Mouse (Mus musculus): ENCODE results near the gene Znrf2. TPM values are rescaled to one million over a fixed set of nuclear protein-coding genes. Genes with fewer than 3 reads are reported as not detected.

The Znrf2 gene
- polyA plus RNA-seq, 1 experiment from 2014 or later: 19.5 TPM

GRCm38 (mm10) chr6:54781881-54782280 is 34.8 kb upstream of the Znrf2 start:
- Histone ChIP-seq H3K4me1 (replicated peaks; ENCODE audit: control insufficient read depth, insufficient read depth, low read length) (peaks cover 19% of the 10 kb centered on the region), H3K9ac (replicated peaks; ENCODE audit: low read depth, low read length) (no peak overlapping the region), H3K27me3 (replicated peaks; ENCODE audit: control insufficient read depth, insufficient read depth, low read length) (no peaks in the 10 kb centered on the region), H3K4me2 (ENCODE audit: low read length) (no peak overlapping the region), H3K36me3 (ENCODE audit: control insufficient read depth, insufficient read depth) (no peaks in the 10 kb centered on the region), H3K4me3 (replicated peaks; ENCODE audit: low read length) (no peak overlapping the region), H3K9me3 (ENCODE audit: control insufficient read depth, low read length) (no peaks in the 10 kb centered on the region), H3K27ac (ENCODE audit: low read length) (peak overlapping the region; percentile 10)
- 30% methylated on average over 6 of the region's 6 CpGs for WGBS
- ATAC-seq: no peak

GRCm38 (mm10) chr6:54785098-54785730 is 31.5 kb upstream of the Znrf2 start:
- Histone ChIP-seq H3K36me3 (ENCODE audit: control insufficient read depth, insufficient read depth) (no peaks in the 10 kb centered on the region), H3K9ac (replicated peaks; ENCODE audit: low read depth, low read length) (no peak overlapping the region), H3K4me3 (replicated peaks; ENCODE audit: low read length) (no peak overlapping the region), H3K27me3 (replicated peaks; ENCODE audit: control insufficient read depth, insufficient read depth, low read length) (no peaks in the 10 kb centered on the region), H3K9me3 (ENCODE audit: control insufficient read depth, low read length) (no peaks in the 10 kb centered on the region), H3K27ac (ENCODE audit: low read length) (peak overlapping the region; percentile 72), H3K4me1 (replicated peaks; ENCODE audit: control insufficient read depth, insufficient read depth, low read length) (peaks cover 13% of the 10 kb centered on the region), H3K4me2 (ENCODE audit: low read length) (no peak overlapping the region)
- WGBS: 27% methylated on average over 5 of the region's 5 CpGs
- ATAC-seq: peak; percentile 96

- Histone ChIP-seq H3K27me3 (replicated peaks; ENCODE audit: control insufficient read depth, insufficient read depth, low read length) (no peaks in the 10 kb centered on the region), H3K4me3 (replicated peaks; ENCODE audit: low read length) (no peak overlapping the region), H3K9ac (replicated peaks; ENCODE audit: low read depth, low read length) (no peak overlapping the region), H3K9me3 (ENCODE audit: control insufficient read depth, low read length) (no peaks in the 10 kb centered on the region), H3K27ac (ENCODE audit: low read length) (no peak overlapping the region), H3K4me1 (replicated peaks; ENCODE audit: control insufficient read depth, insufficient read depth, low read length) (peaks cover 10% of the 10 kb centered on the region), H3K36me3 (ENCODE audit: control insufficient read depth, insufficient read depth) (no peaks in the 10 kb centered on the region), H3K4me2 (ENCODE audit: low read length) (no peak overlapping the region)
- no peak for ATAC-seq
- WGBS: 98% methylated on average over 5 of the region's 5 CpGs
These were observed 29.9 kb upstream of the Znrf2 start for GRCm38 (mm10) chr6:54786766-54787165.

- no peaks in the 10 kb centered on the region for H3K9me3 ChIP-seq (ENCODE audit: control insufficient read depth, low read length)
- H3K27me3 ChIP-seq (replicated peaks; ENCODE audit: control insufficient read depth, insufficient read depth, low read length): no peaks in the 10 kb centered on the region
- H3K9ac ChIP-seq (replicated peaks; ENCODE audit: low read depth, low read length): no peak overlapping the region
- no peaks in the 10 kb centered on the region for H3K36me3 ChIP-seq (ENCODE audit: control insufficient read depth, insufficient read depth)
- ATAC-seq: no peak
- H3K4me3 ChIP-seq (replicated peaks; ENCODE audit: low read length): no peak overlapping the region
- WGBS: 40% methylated on average over 6 of the region's 6 CpGs
- no peak overlapping the region for H3K27ac ChIP-seq (ENCODE audit: low read length)
- H3K4me2 ChIP-seq (ENCODE audit: low read length): no peak overlapping the region
- peaks cover 6% of the 10 kb centered on the region for H3K4me1 ChIP-seq (replicated peaks; ENCODE audit: control insufficient read depth, insufficient read depth, low read length)
These were observed 28.2 kb upstream of the Znrf2 start for GRCm38 (mm10) chr6:54788493-54788892.

DNA sequence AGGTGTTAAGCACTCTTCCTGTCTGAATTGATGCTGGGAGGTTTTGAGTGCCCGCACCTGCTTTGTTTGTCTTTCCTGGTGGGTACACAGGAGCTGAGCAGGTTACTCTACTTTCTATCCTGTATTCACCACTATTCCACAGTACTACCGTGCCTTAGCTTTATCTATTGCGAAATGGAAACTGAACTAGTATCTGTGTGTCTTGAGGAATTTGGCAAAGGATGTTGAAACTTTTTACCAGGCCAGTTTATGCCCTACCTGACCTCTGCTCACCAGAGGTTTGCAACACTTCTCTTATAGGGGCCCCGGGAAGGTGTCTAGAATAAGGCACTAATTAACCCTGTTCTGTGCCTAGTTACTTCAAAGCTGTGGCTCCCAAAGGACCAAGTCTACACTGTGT is 27.6 kb upstream of the Znrf2 start:
- Histone ChIP-seq H3K4me1 (replicated peaks; ENCODE audit: control insufficient read depth, insufficient read depth, low read length) (peaks cover 6% of the 10 kb centered on the region), H3K9me3 (ENCODE audit: control insufficient read depth, low read length) (no peaks in the 10 kb centered on the region), H3K4me2 (ENCODE audit: low read length) (no peak overlapping the region), H3K4me3 (replicated peaks; ENCODE audit: low read length) (no peak overlapping the region), H3K36me3 (ENCODE audit: control insufficient read depth, insufficient read depth) (no peaks in the 10 kb centered on the region), H3K27me3 (replicated peaks; ENCODE audit: control insufficient read depth, insufficient read depth, low read length) (no peaks in the 10 kb centered on the region), H3K9ac (replicated peaks; ENCODE audit: low read depth, low read length) (no peak overlapping the region), H3K27ac (ENCODE audit: low read length) (no peak overlapping the region)
- ATAC-seq: no peak
- WGBS: 91% methylated on average over 4 of the region's 4 CpGs

DNA sequence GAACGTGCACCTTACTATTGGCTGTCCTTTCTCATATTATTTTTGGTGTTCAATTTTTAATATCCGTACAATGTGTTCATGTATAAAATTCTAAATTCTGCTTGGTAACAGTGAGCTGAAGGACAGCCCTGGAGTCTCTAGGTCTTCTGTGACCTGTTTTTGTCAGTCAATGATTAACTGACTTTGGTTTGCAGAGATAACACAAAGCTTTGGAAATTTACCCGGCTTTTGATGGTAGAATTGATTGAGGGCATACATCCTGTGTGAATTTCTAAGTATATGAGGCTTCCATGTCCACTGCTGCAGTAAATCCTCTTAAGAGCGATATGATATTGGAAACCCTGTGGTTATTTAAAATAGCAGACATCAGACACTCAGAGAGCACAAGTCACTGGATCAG is 26.6 kb upstream of the Znrf2 start:
- Histone ChIP-seq H3K27ac (ENCODE audit: low read length) (no peak overlapping the region), H3K4me1 (replicated peaks; ENCODE audit: control insufficient read depth, insufficient read depth, low read length) (peaks cover 4% of the 10 kb centered on the region), H3K9me3 (ENCODE audit: control insufficient read depth, low read length) (no peaks in the 10 kb centered on the region), H3K9ac (replicated peaks; ENCODE audit: low read depth, low read length) (no peak overlapping the region), H3K27me3 (replicated peaks; ENCODE audit: control insufficient read depth, insufficient read depth, low read length) (no peaks in the 10 kb centered on the region), H3K4me2 (ENCODE audit: low read length) (no peak overlapping the region), H3K36me3 (ENCODE audit: control insufficient read depth, insufficient read depth) (no peaks in the 10 kb centered on the region), H3K4me3 (replicated peaks; ENCODE audit: low read length) (no peak overlapping the region)
- WGBS: 91% methylated on average over 4 of the region's 4 CpGs
- ATAC-seq: no peak

GRCm38 (mm10) chr6:54793853-54794252 is 22.9 kb upstream of the Znrf2 start:
- Histone ChIP-seq H3K4me1 (replicated peaks; ENCODE audit: control insufficient read depth, insufficient read depth, low read length) (no peaks in the 10 kb centered on the region), H3K36me3 (ENCODE audit: control insufficient read depth, insufficient read depth) (no peaks in the 10 kb centered on the region), H3K27ac (ENCODE audit: low read length) (no peak overlapping the region), H3K27me3 (replicated peaks; ENCODE audit: control insufficient read depth, insufficient read depth, low read length) (no peaks in the 10 kb centered on the region), H3K4me2 (ENCODE audit: low read length) (no peak overlapping the region), H3K9me3 (ENCODE audit: control insufficient read depth, low read length) (no peaks in the 10 kb centered on the region), H3K4me3 (replicated peaks; ENCODE audit: low read length) (no peak overlapping the region), H3K9ac (replicated peaks; ENCODE audit: low read depth, low read length) (no peak overlapping the region)
- no peak for ATAC-seq
- WGBS: 93% methylated on average over 3 of the region's 3 CpGs

DNA sequence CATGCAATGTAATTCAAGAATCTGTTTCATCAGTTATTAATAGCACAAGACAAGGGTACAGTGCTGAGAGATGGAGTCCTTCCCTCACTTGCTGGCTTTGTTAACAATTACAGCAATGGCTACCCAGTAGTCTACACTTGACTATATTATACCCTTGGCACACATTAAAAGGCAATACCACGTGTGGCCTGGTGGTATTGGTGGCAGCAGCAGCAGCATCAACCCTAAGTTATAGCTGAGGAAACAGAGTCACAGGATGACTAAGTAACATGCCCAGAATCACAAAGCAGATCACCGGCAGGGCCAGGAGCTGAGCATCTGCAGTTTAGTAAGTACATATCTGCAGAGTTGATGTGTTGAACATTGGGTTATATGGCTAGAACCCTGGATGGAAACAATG is 22.3 kb upstream of the Znrf2 start:
- WGBS: 68% methylated on average over 2 of the region's 2 CpGs
- no peak for ATAC-seq
- no peaks in the 10 kb centered on the region for H3K27me3 ChIP-seq (replicated peaks; ENCODE audit: control insufficient read depth, insufficient read depth, low read length)

DNA sequence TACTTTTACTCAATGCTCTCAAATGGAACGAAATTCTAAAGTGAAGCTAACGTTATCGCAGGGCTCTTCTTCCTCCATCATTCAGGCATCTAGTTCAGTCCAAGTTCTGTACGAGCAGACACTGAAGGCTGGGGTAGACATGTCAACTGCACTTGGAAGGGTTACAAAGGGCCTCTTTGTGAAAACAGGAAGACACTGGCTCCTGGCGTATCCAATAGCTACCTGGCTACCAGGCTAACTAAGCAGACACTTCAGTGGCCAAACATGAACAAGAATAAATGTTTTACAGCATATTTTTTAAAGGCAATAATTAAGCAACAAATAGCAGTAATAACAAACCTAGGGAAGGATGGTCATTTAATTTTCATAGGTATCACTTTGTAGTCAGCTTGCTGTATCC is 21.7 kb upstream of the Znrf2 start:
- Histone ChIP-seq H3K4me3 (replicated peaks; ENCODE audit: low read length) (no peak overlapping the region), H3K27ac (ENCODE audit: low read length) (no peak overlapping the region), H3K4me2 (ENCODE audit: low read length) (no peak overlapping the region), H3K27me3 (replicated peaks; ENCODE audit: control insufficient read depth, insufficient read depth, low read length) (no peaks in the 10 kb centered on the region), H3K4me1 (replicated peaks; ENCODE audit: control insufficient read depth, insufficient read depth, low read length) (no peaks in the 10 kb centered on the region), H3K9me3 (ENCODE audit: control insufficient read depth, low read length) (no peaks in the 10 kb centered on the region), H3K9ac (replicated peaks; ENCODE audit: low read depth, low read length) (no peak overlapping the region), H3K36me3 (ENCODE audit: control insufficient read depth, insufficient read depth) (no peaks in the 10 kb centered on the region)
- ATAC-seq: no peak
- WGBS: 79% methylated on average over 5 of the region's 5 CpGs

More for the DNA sequence above, 22.3 kb upstream of the Znrf2 start:
- Histone ChIP-seq H3K36me3 (ENCODE audit: control insufficient read depth, insufficient read depth) (no peaks in the 10 kb centered on the region), H3K4me3 (replicated peaks; ENCODE audit: low read length) (no peak overlapping the region), H3K4me2 (ENCODE audit: low read length) (no peak overlapping the region), H3K9ac (replicated peaks; ENCODE audit: low read depth, low read length) (no peak overlapping the region), H3K4me1 (replicated peaks; ENCODE audit: control insufficient read depth, insufficient read depth, low read length) (no peaks in the 10 kb centered on the region), H3K9me3 (ENCODE audit: control insufficient read depth, low read length) (no peaks in the 10 kb centered on the region), H3K27ac (ENCODE audit: low read length) (no peak overlapping the region)

DNA sequence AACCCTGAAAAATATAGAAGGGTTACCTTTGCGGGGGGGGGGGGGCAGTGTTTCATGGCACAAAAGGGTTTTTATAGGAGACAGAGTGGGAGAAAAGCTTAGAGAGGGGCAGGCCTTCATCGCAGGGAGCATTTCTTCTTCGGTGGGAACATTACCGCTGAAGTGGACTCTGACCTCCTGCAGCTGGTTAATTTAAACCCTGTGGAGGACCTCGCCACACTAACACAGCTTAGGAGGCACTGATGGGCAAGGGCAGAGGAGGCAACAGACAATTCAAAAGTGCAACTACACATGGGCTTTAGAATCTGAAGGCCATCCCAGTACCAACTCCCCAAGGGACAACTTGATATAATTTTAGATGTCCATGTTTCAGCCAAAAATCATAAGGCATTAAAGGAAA is 20.7 kb upstream of the Znrf2 start:
- Histone ChIP-seq H3K9ac (replicated peaks; ENCODE audit: low read depth, low read length) (no peak overlapping the region), H3K27me3 (replicated peaks; ENCODE audit: control insufficient read depth, insufficient read depth, low read length) (no peaks in the 10 kb centered on the region), H3K4me1 (replicated peaks; ENCODE audit: control insufficient read depth, insufficient read depth, low read length) (no peaks in the 10 kb centered on the region), H3K4me2 (ENCODE audit: low read length) (no peak overlapping the region), H3K9me3 (ENCODE audit: control insufficient read depth, low read length) (no peaks in the 10 kb centered on the region), H3K36me3 (ENCODE audit: control insufficient read depth, insufficient read depth) (no peaks in the 10 kb centered on the region), H3K27ac (ENCODE audit: low read length) (no peak overlapping the region), H3K4me3 (replicated peaks; ENCODE audit: low read length) (no peak overlapping the region)
- WGBS: 75% methylated on average over 5 of the region's 5 CpGs
- no peak for ATAC-seq
